Mouse (Mus musculus) liver, adult 2 months (tissue): ENCODE data around the gene Tomm7.

Source experiments
- CTCF ChIP-seq: fragments of 200-500 bp; IDR thresholded peaks from 2 replicates; pipeline ENCODE4 v1.5.1; 2011; ENCODE audit warnings: low read depth, low read length, control low read depth
- POLR2A ChIP-seq: fragments of 200-500 bp; IDR thresholded peaks from 2 replicates; pipeline ENCODE4 v1.6.1; 2011; ENCODE audit warnings: low read length, control low read depth; ENCODE audit not compliant: insufficient read depth; ENCODE audit errors: extremely low read depth

DNA sequence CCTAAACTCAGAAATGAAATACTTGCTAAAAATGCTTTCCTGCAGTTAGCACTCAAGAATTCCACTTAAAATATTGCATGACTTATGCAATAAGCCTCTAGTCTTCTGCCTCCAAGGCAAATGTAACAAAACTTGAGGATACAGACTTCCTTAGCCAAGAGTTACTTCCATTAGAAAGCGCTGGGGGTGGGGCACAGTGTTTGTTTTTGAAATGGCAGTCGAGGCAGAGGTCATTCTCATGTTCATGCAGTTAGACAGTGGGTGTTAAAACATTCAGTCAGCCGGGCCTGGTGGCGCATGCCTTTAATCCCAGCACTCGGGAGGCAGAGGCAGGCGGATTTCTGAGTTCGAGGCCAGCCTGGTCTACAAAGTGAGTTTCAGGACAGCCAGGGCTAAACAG lies 5.8 kb downstream of the Tomm7 start:
- TF ChIP-seq CTCF (no peak), POLR2A (no peak)
